Mouse (Mus musculus) lung, postnatal 0 days (tissue): ENCODE measurements around the gene Hunk. TPM values are rescaled to one million over a fixed set of nuclear protein-coding genes. Genes with fewer than 3 reads are reported as not detected.

Experiments
- ATAC-seq: fragments of 200-750 bp; cut with Nextera tagmentation; 2 replicates; pipeline ENCODE4 v1.8.0; 2017; ENCODE audit warnings: moderate library complexity
- DNase-seq: peaks from one replicate; pipeline ENCODE4 v3.0.0-alpha.2; 2016; ENCODE audit warnings: low spot score
- H3K27ac ChIP-seq: fragments of 300-500 bp; sonication (generic); 2 replicates; pipeline ENCODE4 v1.5.1; 2014; ENCODE audit warnings: antibody characterized with exemption, mild to moderate bottlenecking, low read length, mixed read lengths
- H3K27me3 ChIP-seq: fragments of 300-500 bp; sonication (generic); replicated peaks from 2 replicates; pipeline ENCODE4 v1.6.1; 2014; ENCODE audit warnings: low read length, mixed read lengths; ENCODE audit not compliant: insufficient read depth
- H3K36me3 ChIP-seq: fragments of 300-500 bp; sonication (generic); 2 replicates; pipeline ENCODE4 v1.6.1; 2014; ENCODE audit warnings: low read length, mixed read lengths; ENCODE audit not compliant: insufficient read depth
- H3K4me1 ChIP-seq: fragments of 300-500 bp; sonication (generic); 2 replicates; pipeline ENCODE4 v1.6.1; 2014; ENCODE audit warnings: antibody characterized with exemption, low read depth, low read length, mixed read lengths; ENCODE audit not compliant: insufficient read depth
- H3K4me2 ChIP-seq: fragments of 300-500 bp; sonication (generic); replicated peaks from 2 replicates; pipeline ENCODE4 v1.6.1; 2014; ENCODE audit warnings: low read depth, mild to moderate bottlenecking, low read length, moderate library complexity, mixed read lengths
- H3K4me3 ChIP-seq: fragments of 300-500 bp; sonication (generic); 2 replicates; pipeline ENCODE4 v1.5.1; 2014; ENCODE audit warnings: low read depth, low read length
- H3K9ac ChIP-seq: fragments of 300-500 bp; sonication (generic); replicated peaks from 2 replicates; pipeline ENCODE4 v1.6.1; 2014; ENCODE audit warnings: low read depth, mild to moderate bottlenecking
- H3K9me3 ChIP-seq: fragments of 300-500 bp; sonication (generic); 2 replicates; pipeline ENCODE4 v1.6.1; 2016; ENCODE audit warnings: low read length, mixed read lengths
- CTCF ChIP-seq: IDR thresholded peaks from 2 replicates; pipeline ENCODE4 v1.5.1; 2016; ENCODE audit warnings: antibody characterized with exemption, mild to moderate bottlenecking
- EP300 ChIP-seq: IDR thresholded peaks from 2 replicates; pipeline ENCODE4 v1.6.1; 2016; ENCODE audit warnings: antibody characterized with exemption, mild to moderate bottlenecking, control low read depth
- WGBS: fragments of 180-500 bp; shearing (Covaris S2); extraction: QIAGEN DNeasy Blood & Tissue Kit; methylation state at CpG from one replicate; pipeline ENCODE4 v1.1.7; 2014; 5-methylcytosine and 5-hydroxymethylcytosine counted together
- polyA plus RNA-seq: library from polyadenylated mRNA; unstranded; fragments of >200 nt; fragmentation: Nextera tagmentation; extraction: Ambion mirVana; gene quantifications from 2 replicates; pipeline ENCODE4 v1.2.1, GENCODE M21; 2015

Hunk gene
- 6.4 and 7.4 TPM in 2 replicates for polyA plus RNA-seq

- Histone ChIP-seq H3K9ac (peak within 1 kb of the TSS; percentile 66), H3K27me3 (no peaks in the 10 kb centered on the region), H3K36me3 (no peaks in the 10 kb centered on the region), H3K4me1 (peaks cover 8% of the 10 kb centered on the region; the same call in 1 of the 2 replicates), H3K27ac (peak within 1 kb of the TSS; percentile 87), H3K4me3 (peak within 1 kb of the TSS; percentile 79), H3K9me3 (no peaks in the 10 kb centered on the region), H3K4me2 (peak within 1 kb of the TSS; percentile 95)
- ATAC-seq, result peak; percentile 82
- DNase-seq, result peak; percentile 85
- TF ChIP-seq CTCF (peak; percentile 20; the same call in 1 of the 2 replicates), EP300 (no peak)
- WGBS, result 1% methylated on average over 78 of the region's 101 CpGs
These were observed at the start of gene Hunk for GRCm38 (mm10) chr16:90385688-90386513. TSS of gene Hunk (plus strand) at chr16:90386013.

- WGBS, result 82% methylated on average over 6 of the region's 6 CpGs
- H3K4me3 ChIP-seq, result no peak overlapping the region
- no peaks in the 10 kb centered on the region for H3K36me3 ChIP-seq
- H3K9ac ChIP-seq, result no peak overlapping the region
- ATAC-seq, result no peak
- DNase-seq, result no peak
- no peak overlapping the region for H3K4me2 ChIP-seq
- no peak for TF ChIP-seq CTCF
- TF ChIP-seq EP300, result no peak
- H3K4me1 ChIP-seq, result no peaks in the 10 kb centered on the region
- no peaks in the 10 kb centered on the region for H3K27me3 ChIP-seq
- H3K9me3 ChIP-seq, result no peaks in the 10 kb centered on the region
- H3K27ac ChIP-seq, result no peak overlapping the region
These were observed 46.8 kb upstream of the Hunk start for GRCm38 (mm10) chr16:90339026-90339425.

- Histone ChIP-seq H3K27me3 (no peaks in the 10 kb centered on the region), H3K4me2 (no peak overlapping the region), H3K4me3 (no peak overlapping the region), H3K9me3 (no peaks in the 10 kb centered on the region), H3K36me3 (no peaks in the 10 kb centered on the region), H3K4me1 (no peaks in the 10 kb centered on the region), H3K27ac (no peak overlapping the region), H3K9ac (no peak overlapping the region)
- DNase-seq (no peak), ATAC-seq (no peak)
- 89% methylated on average over 5 of the region's 5 CpGs for WGBS
- TF ChIP-seq EP300, result no peak
- TF ChIP-seq CTCF, result no peak
These were observed 44.7 kb upstream of the Hunk start for GRCm38 (mm10) chr16:90341086-90341485.

GRCm38 (mm10) chr16:90349700-90350548 lies 35.9 kb upstream of the Hunk start:
- ATAC-seq (peak; percentile 96), DNase-seq (peak; percentile 82)
- no peak overlapping the region for H3K4me3 ChIP-seq
- H3K36me3 ChIP-seq, result no peaks in the 10 kb centered on the region
- TF ChIP-seq EP300 (no peak), CTCF (peak; percentile 58)
- WGBS, result 35% methylated on average over 10 of the region's 13 CpGs
- no peaks in the 10 kb centered on the region for H3K9me3 ChIP-seq
- no peaks in the 10 kb centered on the region for H3K27me3 ChIP-seq
- H3K27ac ChIP-seq, result no peak overlapping the region
- H3K9ac ChIP-seq, result no peak overlapping the region
- no peaks in the 10 kb centered on the region for H3K4me1 ChIP-seq
- H3K4me2 ChIP-seq, result no peak overlapping the region

- Histone ChIP-seq H3K27me3 (no peaks in the 10 kb centered on the region), H3K9me3 (no peaks in the 10 kb centered on the region), H3K27ac (no peak overlapping the region), H3K4me3 (no peak overlapping the region), H3K36me3 (no peaks in the 10 kb centered on the region), H3K4me1 (no peaks in the 10 kb centered on the region), H3K9ac (no peak overlapping the region), H3K4me2 (no peak overlapping the region)
- no peak for TF ChIP-seq CTCF
- no peak for TF ChIP-seq EP300
- DNase-seq, result peak; percentile 22
- 59% methylated on average over 8 of the region's 8 CpGs for WGBS
- ATAC-seq, result no peak
These were observed 34.1 kb upstream of the Hunk start for GRCm38 (mm10) chr16:90351726-90352125.

GRCm38 (mm10) chr16:90352691-90353090 lies 33.1 kb upstream of the Hunk start:
- Histone ChIP-seq H3K27ac (no peak overlapping the region), H3K4me1 (no peaks in the 10 kb centered on the region), H3K27me3 (no peaks in the 10 kb centered on the region), H3K9ac (no peak overlapping the region), H3K4me2 (no peak overlapping the region), H3K9me3 (no peaks in the 10 kb centered on the region), H3K36me3 (no peaks in the 10 kb centered on the region), H3K4me3 (no peak overlapping the region)
- DNase-seq (peak; percentile 73), ATAC-seq (peak; percentile 66)
- 52% methylated on average over 6 of the region's 6 CpGs for WGBS
- TF ChIP-seq EP300, result 0 out of 2 replicates have a peak, but pooled peaks have one; percentile 20
- TF ChIP-seq CTCF, result no peak
